In the genomic region with DNA sequence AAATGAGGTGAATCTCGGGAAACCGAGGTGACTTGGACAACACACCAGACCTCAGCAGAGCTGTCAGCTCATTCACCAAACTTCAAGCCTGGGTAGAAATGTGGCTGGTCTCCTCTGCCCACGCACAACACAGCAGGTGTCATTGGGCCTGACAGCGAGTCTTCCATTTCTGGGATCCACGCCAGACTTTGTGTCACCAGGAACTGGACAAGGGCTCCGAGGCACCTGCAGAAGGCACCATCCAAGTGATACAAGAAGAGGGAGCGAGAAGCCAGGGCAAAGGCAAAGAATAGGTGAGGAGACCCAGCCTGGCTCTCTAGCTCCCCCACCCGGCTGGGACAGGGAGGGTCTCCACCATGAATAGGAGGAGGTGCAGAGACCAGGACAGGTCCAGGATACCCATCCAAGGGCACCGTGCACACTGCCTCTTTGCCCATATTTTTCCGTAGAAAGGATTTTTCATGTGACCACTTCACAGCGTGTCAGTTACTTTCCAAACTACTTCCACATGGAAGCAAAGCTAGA, we compare ENCODE assay signal across 11 mouse cellular contexts.
DNase-seq lines count a peak whose midpoint lies in the region; ATAC-seq and TF ChIP-seq lines count a peak whose summit lies in the region.
"Had no signal": no experiment of that assay in that cellular context is flagged by ENCODE, and none has a peak within 500 bp of the region (broad histone marks: within the 10 kb centered on the region; RNA-seq: fewer than 3 reads in every experiment).

No protein-coding gene starts in this region.

- no peaks in the 10 kb centered on the region for H3K9me3 ChIP-seq in liver, postnatal 0 days (ENCODE audit: low read length)
- H3K9me3 ChIP-seq in liver, embryonic 12.5 days (replicated peaks), result no peaks in the 10 kb centered on the region

- no peak for TF ChIP-seq POLR2A in cortical plate, adult 2 months (IDR thresholded peaks at IDR 0.05; ENCODE audit: extremely low read depth, insufficient read depth, low read length)

- peak; percentile 35 for TF ChIP-seq CTCF in liver, postnatal 0 days (IDR thresholded peaks at IDR 0.05; ENCODE audit: low read depth)
- peak; percentile 23; the same call in 1 of the 2 replicates for TF ChIP-seq CTCF in cortical plate, adult 2 months (IDR thresholded peaks at IDR 0.05; ENCODE audit: extremely low read depth, insufficient read depth, low read length)

- no peaks in the 10 kb centered on the region for H3K27me3 ChIP-seq in liver, postnatal 0 days (ENCODE audit: insufficient read depth, low read length)
- no peaks in the 10 kb centered on the region for H3K27me3 ChIP-seq in liver, embryonic 12.5 days (replicated peaks)

- no peaks in the 10 kb centered on the region for H3K36me3 ChIP-seq in liver, postnatal 0 days (replicated peaks; ENCODE audit: insufficient read depth, low read length)
- no peaks in the 10 kb centered on the region for H3K36me3 ChIP-seq in liver, embryonic 12.5 days

- H3K9ac ChIP-seq in liver, postnatal 0 days (replicated peaks), result no peak overlapping the region
- no peak overlapping the region for H3K9ac ChIP-seq in liver, embryonic 12.5 days

- no peak for ATAC-seq in liver, postnatal 0 days
- no peak for ATAC-seq in liver, embryonic 12.5 days
- ATAC-seq: activated CD4-positive, CD25-positive, alpha-beta regulatory T cell, adult 4 months had no signal

- H3K4me1 ChIP-seq in liver, postnatal 0 days (ENCODE audit: insufficient read depth), result no peaks in the 10 kb centered on the region
- H3K4me1 ChIP-seq in liver, embryonic 12.5 days, result no peaks in the 10 kb centered on the region
- H3K4me1 ChIP-seq in cortical plate, adult 2 months (ENCODE audit: control insufficient read depth, insufficient read depth, low read length), result peaks cover 7% of the 10 kb centered on the region

- TF ChIP-seq EP300 in liver, postnatal 0 days (IDR thresholded peaks at IDR 0.05; ENCODE audit: low read depth), result no peak

- peak; percentile 20 for DNase-seq in adrenal gland, postnatal 10 days
- no peak for DNase-seq in adrenal gland, adult 18-20 months (ENCODE audit: low spot score in 2 of 2)
- no peak for DNase-seq in liver, postnatal 0 days
- DNase-seq in brain, adult 2 months (ENCODE audit: low read depth, low spot score), result peak; percentile 98
- DNase-seq in B cell, adult 2 months, result no peak
- no peak for DNase-seq in right cerebral cortex, postnatal 25 days
- DNase-seq: heart, postnatal 36 days; lung, postnatal 4 days had no signal

- 71% methylated on average over 11 of the region's 11 CpGs for WGBS in liver, postnatal 0 days (ENCODE audit: insufficient replicate concordance)
- 59% methylated on average over 11 of the region's 11 CpGs for WGBS in liver, embryonic 12.5 days (ENCODE audit: insufficient replicate concordance)

- H3K27ac ChIP-seq in liver, postnatal 0 days (ENCODE audit: low read depth), result no peak overlapping the region
- H3K27ac ChIP-seq in liver, embryonic 12.5 days, result no peak overlapping the region
- H3K27ac ChIP-seq in cortical plate, adult 2 months (ENCODE audit: insufficient read depth, low read length), result 0 out of 2 replicates have a peak overlapping the region, but pooled peaks have one; percentile 23

- no peak overlapping the region for H3K4me2 ChIP-seq in liver, postnatal 0 days (ENCODE audit: low read depth, low read length)
- H3K4me2 ChIP-seq in liver, embryonic 12.5 days, result no peak overlapping the region

- no peak overlapping the region for H3K4me3 ChIP-seq in liver, postnatal 0 days (ENCODE audit: low read depth, low read length)
- no peak overlapping the region for H3K4me3 ChIP-seq in liver, embryonic 12.5 days
- H3K4me3 ChIP-seq in cortical plate, adult 2 months (ENCODE audit: insufficient read depth, low read length), result no peak overlapping the region

Comparison
In these comparisons a context has a peak if more than half of its experiments do, and no peak if none do; other contexts are left out.
1. DNase-seq: peak in adrenal gland, postnatal 10 days (single experiment) and brain, adult 2 months (single experiment); none in adrenal gland, adult 18-20 months (0 of 2), liver, postnatal 0 days (single experiment), B cell, adult 2 months (0 of 2) and right cerebral cortex, postnatal 25 days (single experiment).